Comparison of ENCODE assay signal across 26 mouse cellular contexts in genomic region chr13:108538760-108539369, GRCm38 (mm10).
A peak's percentile ranks its signal among the peaks of the same experiment; 100 is the strongest.
DNase-seq lines count a peak whose midpoint lies in the region; ATAC-seq and TF ChIP-seq lines count a peak whose summit lies in the region.
"Had no signal": no experiment of that assay in that cellular context is flagged by ENCODE, and none has a peak within 500 bp of the region (broad histone marks: within the 10 kb centered on the region; RNA-seq: fewer than 3 reads in every experiment).

No protein-coding gene starts in this region.

- no peak overlapping the region for H3K4me2 ChIP-seq in midbrain, embryonic 11.5 days
- H3K4me2 ChIP-seq in midbrain, embryonic 14.5 days (ENCODE audit: low read length) = no peak overlapping the region
- H3K4me2 ChIP-seq in embryonic facial prominence, embryonic 12.5 days (replicated peaks) = no peak overlapping the region
- no peak overlapping the region for H3K4me2 ChIP-seq in neural tube, embryonic 11.5 days (ENCODE audit: low read depth)
- H3K4me2 ChIP-seq: heart, embryonic 13.5 days; liver, embryonic 12.5 days; neural tube, embryonic 12.5 days had no signal

- no peaks in the 10 kb centered on the region for H3K4me1 ChIP-seq in midbrain, embryonic 11.5 days (ENCODE audit: control insufficient read depth, insufficient read depth, low read length)
- H3K4me1 ChIP-seq in midbrain, embryonic 14.5 days (ENCODE audit: control insufficient read depth, insufficient read depth, low read length) = no peaks in the 10 kb centered on the region
- H3K4me1 ChIP-seq in embryonic facial prominence, embryonic 12.5 days = no peaks in the 10 kb centered on the region
- H3K4me1 ChIP-seq in neural tube, embryonic 11.5 days (ENCODE audit: control insufficient read depth, insufficient read depth, low read length) = no peaks in the 10 kb centered on the region
- H3K4me1 ChIP-seq in thymus, adult 2 months (replicated peaks; ENCODE audit: control insufficient read depth, insufficient read depth, low read length) = no peaks in the 10 kb centered on the region
- H3K4me1 ChIP-seq: forebrain, embryonic 10.5 days; liver, embryonic 12.5 days; neural tube, embryonic 12.5 days had no signal

- ATAC-seq in midbrain, embryonic 11.5 days (ENCODE audit: low FRiP score) = no peak
- ATAC-seq in midbrain, embryonic 14.5 days (ENCODE audit: low FRiP score, low TSS enrichment) = no peak
- ATAC-seq in embryonic facial prominence, embryonic 12.5 days (ENCODE audit: insufficient number of reproducible peaks, insufficient read depth, low FRiP score, low TSS enrichment) = 0 out of 2 replicates have a peak, but pooled peaks have one; percentile 22
- ATAC-seq in neural tube, embryonic 11.5 days (ENCODE audit: insufficient read depth, low FRiP score, low TSS enrichment) = no peak
- ATAC-seq: activated CD4-positive, CD25-positive, alpha-beta regulatory T cell, adult 4 months; forebrain, postnatal 0 days; hindbrain, embryonic 16.5 days; liver, embryonic 12.5 days had no signal

- H3K9ac ChIP-seq in midbrain, embryonic 11.5 days (ENCODE audit: low read length) = no peak overlapping the region
- no peak overlapping the region for H3K9ac ChIP-seq in midbrain, embryonic 14.5 days (replicated peaks; ENCODE audit: low read length)
- no peak overlapping the region for H3K9ac ChIP-seq in embryonic facial prominence, embryonic 12.5 days
- H3K9ac ChIP-seq in neural tube, embryonic 11.5 days (ENCODE audit: low read length) = no peak overlapping the region
- H3K9ac ChIP-seq: forebrain, postnatal 0 days; heart, embryonic 13.5 days; liver, embryonic 12.5 days; neural tube, embryonic 12.5 days had no signal

- peak; percentile 81 for DNase-seq in midbrain, embryonic 11.5 days (ENCODE audit: low spot score, missing footprints)
- no peak for DNase-seq in midbrain, embryonic 14.5 days
- DNase-seq in embryo, embryonic 10.5 days (ENCODE audit: low spot score) = peak; percentile 75
- DNase-seq in neural tube, embryonic 11.5 days (ENCODE audit: low spot score) = peak; percentile 18
- DNase-seq in thymus, adult 2 months = no peak
- no peak for DNase-seq in gastrocnemius, postnatal 10 days
- DNase-seq in frontal cortex, postnatal 25 days (ENCODE audit: low spot score in 2 of 2) = no peak
- DNase-seq: adrenal gland, postnatal 36 days; cerebellum, adult 2 months; cerebellum, postnatal 36 days; forebrain, postnatal 0 days; gastrocnemius, adult 2 months; heart, adult 11 months; kidney, adult 11 months; layer of hippocampus, postnatal 36 days; lung, adult 2 months; spleen, adult 18-20 months; thymus, postnatal 36 days had no signal

- no peak overlapping the region for H3K27ac ChIP-seq in midbrain, embryonic 11.5 days (ENCODE audit: low read depth, low read length)
- H3K27ac ChIP-seq in midbrain, embryonic 14.5 days (replicated peaks; ENCODE audit: low read depth, low read length) = no peak overlapping the region
- H3K27ac ChIP-seq in embryonic facial prominence, embryonic 12.5 days = no peak overlapping the region
- H3K27ac ChIP-seq in neural tube, embryonic 11.5 days (ENCODE audit: low read depth, low read length) = no peak overlapping the region
- H3K27ac ChIP-seq in thymus, adult 2 months (ENCODE audit: control insufficient read depth, insufficient read depth, low read length) = no peak overlapping the region
- H3K27ac ChIP-seq: forebrain, embryonic 10.5 days; gastrocnemius, adult 2 months; heart, embryonic 13.5 days; liver, embryonic 12.5 days; neural tube, embryonic 12.5 days had no signal

- H3K27me3 ChIP-seq in midbrain, embryonic 11.5 days (ENCODE audit: control insufficient read depth, insufficient read depth, low read length) = no peaks in the 10 kb centered on the region
- no peaks in the 10 kb centered on the region for H3K27me3 ChIP-seq in midbrain, embryonic 14.5 days (ENCODE audit: control insufficient read depth, insufficient read depth, low read length)
- H3K27me3 ChIP-seq in embryonic facial prominence, embryonic 12.5 days = no peaks in the 10 kb centered on the region
- no peaks in the 10 kb centered on the region for H3K27me3 ChIP-seq in neural tube, embryonic 11.5 days (ENCODE audit: control insufficient read depth, insufficient read depth, low read length)
- H3K27me3 ChIP-seq in thymus, adult 2 months (ENCODE audit: control insufficient read depth, insufficient read depth, low read length) = no peaks in the 10 kb centered on the region
- H3K27me3 ChIP-seq: heart, embryonic 13.5 days; liver, embryonic 12.5 days; megakaryocyte, embryonic 14.5 days; neural tube, embryonic 12.5 days had no signal

- TF ChIP-seq CTCF in thymus, adult 2 months (IDR thresholded peaks at IDR 0.05; ENCODE audit: borderline replicate concordance, control insufficient read depth, extremely low read depth, insufficient read depth, low read length, poor library complexity) = no peak

- no peaks in the 10 kb centered on the region for H3K36me3 ChIP-seq in midbrain, embryonic 11.5 days (ENCODE audit: control insufficient read depth, insufficient read depth, low read length)
- H3K36me3 ChIP-seq in midbrain, embryonic 14.5 days (ENCODE audit: control insufficient read depth, insufficient read depth, low read length) = no peaks in the 10 kb centered on the region
- H3K36me3 ChIP-seq in embryonic facial prominence, embryonic 12.5 days = no peaks in the 10 kb centered on the region
- H3K36me3 ChIP-seq in neural tube, embryonic 11.5 days (ENCODE audit: control insufficient read depth, insufficient read depth, low read length) = no peaks in the 10 kb centered on the region
- H3K36me3 ChIP-seq in thymus, adult 2 months (ENCODE audit: control insufficient read depth, insufficient read depth, low read length) = no peaks in the 10 kb centered on the region
- H3K36me3 ChIP-seq: forebrain, embryonic 10.5 days; heart, embryonic 13.5 days; liver, embryonic 12.5 days; neural tube, embryonic 12.5 days had no signal

- TF ChIP-seq POLR2A in thymus, adult 2 months (IDR thresholded peaks at IDR 0.05; ENCODE audit: control insufficient read depth, extremely low read depth, insufficient read depth, low read length, poor library complexity) = no peak

- no peaks in the 10 kb centered on the region for H3K9me3 ChIP-seq in midbrain, embryonic 11.5 days (ENCODE audit: control insufficient read depth, low read length)
- no peaks in the 10 kb centered on the region for H3K9me3 ChIP-seq in midbrain, embryonic 14.5 days (ENCODE audit: control insufficient read depth, low read length)
- H3K9me3 ChIP-seq in embryonic facial prominence, embryonic 12.5 days = no peaks in the 10 kb centered on the region
- H3K9me3 ChIP-seq in neural tube, embryonic 11.5 days (ENCODE audit: control insufficient read depth, low read length) = no peaks in the 10 kb centered on the region
- H3K9me3 ChIP-seq: forebrain, embryonic 10.5 days; heart, embryonic 13.5 days; liver, embryonic 12.5 days; neural tube, embryonic 12.5 days had no signal

- no peak overlapping the region for H3K4me3 ChIP-seq in midbrain, embryonic 11.5 days (ENCODE audit: low read depth, low read length)
- H3K4me3 ChIP-seq in midbrain, embryonic 14.5 days (replicated peaks; ENCODE audit: low read depth, low read length) = no peak overlapping the region
- no peak overlapping the region for H3K4me3 ChIP-seq in embryonic facial prominence, embryonic 12.5 days
- no peak overlapping the region for H3K4me3 ChIP-seq in neural tube, embryonic 11.5 days (ENCODE audit: low read depth, low read length)
- no peak overlapping the region for H3K4me3 ChIP-seq in thymus, adult 2 months (ENCODE audit: control insufficient read depth, insufficient read depth, low read length)
- H3K4me3 ChIP-seq: forebrain, embryonic 10.5 days; gastrocnemius, adult 2 months; heart, embryonic 13.5 days; liver, embryonic 12.5 days; megakaryocyte, embryonic 14.5 days; neural tube, embryonic 12.5 days had no signal

- 83% methylated on average over 1 of the region's 1 CpGs for WGBS in midbrain, embryonic 11.5 days
- WGBS in midbrain, embryonic 14.5 days = 90% methylated on average over 1 of the region's 1 CpGs
- 18% methylated on average over 1 of the region's 1 CpGs for WGBS in embryonic facial prominence, embryonic 12.5 days
- WGBS in neural tube, embryonic 11.5 days = 42% methylated on average over 1 of the region's 1 CpGs
- 77% methylated on average over 1 of the region's 1 CpGs for WGBS in thymus, adult 2 months

Comparison
In these comparisons a context has a peak if more than half of its experiments do, and no peak if none do; other contexts are left out.
1. DNase-seq: peak in midbrain, embryonic 11.5 days (single experiment), embryo, embryonic 10.5 days (single experiment) and neural tube, embryonic 11.5 days (single experiment); none in midbrain, embryonic 14.5 days (single experiment), thymus, adult 2 months (single experiment), gastrocnemius, postnatal 10 days (single experiment) and frontal cortex, postnatal 25 days (0 of 2).